Mouse (Mus musculus) frontal cortex, adult (tissue): ENCODE data around the gene Wdr64.
A peak's percentile ranks its signal among the peaks of the same experiment; 100 is the strongest.

ENCODE experiments used
- ATAC-seq: cut with Nextera tagmentation; 2 replicates; pipeline ENCODE4 v1.9.2; 2017; ENCODE audit warnings: mild to moderate bottlenecking, moderate library complexity, mixed read lengths; ENCODE audit not compliant: low TSS enrichment

The Wdr64 gene

DNA sequence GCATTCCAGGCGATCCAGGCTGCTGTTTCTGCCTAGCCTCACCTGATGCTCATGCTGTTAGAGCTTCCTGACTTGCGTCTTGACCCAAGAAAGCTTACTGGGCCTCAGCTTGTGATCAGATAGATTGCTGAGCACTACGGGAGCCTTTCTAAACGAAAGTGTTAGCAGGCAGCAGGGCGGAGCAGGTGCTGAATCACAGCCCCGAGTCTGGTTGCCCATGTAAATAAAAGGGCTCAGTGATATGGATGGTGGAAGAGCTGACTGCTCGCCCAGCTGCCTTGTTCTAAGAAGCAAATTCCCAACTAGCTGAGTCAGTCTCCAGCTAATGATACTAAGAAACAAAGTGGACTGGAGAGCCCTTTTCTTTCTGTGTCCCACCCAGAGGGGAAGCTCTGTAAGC lies 27.4 kb downstream of the Wdr64 start:
- no peak for ATAC-seq

DNA sequence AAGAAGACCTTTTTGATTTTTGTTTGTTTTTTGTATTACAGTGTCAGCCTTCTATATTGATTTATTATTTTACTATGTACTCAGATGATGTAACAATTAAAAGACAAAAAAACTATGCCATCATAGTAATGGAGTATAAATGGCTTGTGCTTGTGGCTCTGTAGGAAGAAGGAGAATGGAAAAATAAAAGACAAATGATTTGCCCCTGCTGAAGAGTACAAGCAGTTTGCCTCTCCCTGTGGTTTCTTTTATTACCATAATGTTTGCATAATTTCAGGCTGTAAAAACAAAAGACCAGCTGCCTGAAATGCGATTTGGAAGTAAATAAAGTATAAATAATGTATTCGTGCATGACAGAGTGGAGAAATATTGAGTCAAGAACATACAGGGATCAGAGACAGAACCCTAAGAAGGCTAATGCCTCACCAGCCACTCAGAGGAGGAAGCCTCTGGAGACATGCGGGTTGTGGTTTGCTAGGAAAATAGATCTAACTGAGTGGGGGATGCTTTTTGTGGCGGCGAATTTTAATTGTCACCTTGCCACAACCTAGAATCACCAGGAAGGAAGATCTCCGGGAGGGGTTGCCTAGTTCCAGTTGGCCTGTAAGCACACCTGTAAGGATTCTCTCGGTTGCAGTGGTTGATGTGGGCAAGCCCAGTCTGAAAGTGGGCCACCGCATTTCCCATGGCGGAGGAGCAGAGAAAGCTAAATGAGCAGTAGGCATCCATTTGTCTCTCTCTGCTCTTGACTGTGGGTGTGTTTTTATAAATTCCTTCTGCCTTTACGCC lies 56.4 kb downstream of the Wdr64 start:
- no peak; the same call in 1 of the 2 replicates for ATAC-seq

DNA sequence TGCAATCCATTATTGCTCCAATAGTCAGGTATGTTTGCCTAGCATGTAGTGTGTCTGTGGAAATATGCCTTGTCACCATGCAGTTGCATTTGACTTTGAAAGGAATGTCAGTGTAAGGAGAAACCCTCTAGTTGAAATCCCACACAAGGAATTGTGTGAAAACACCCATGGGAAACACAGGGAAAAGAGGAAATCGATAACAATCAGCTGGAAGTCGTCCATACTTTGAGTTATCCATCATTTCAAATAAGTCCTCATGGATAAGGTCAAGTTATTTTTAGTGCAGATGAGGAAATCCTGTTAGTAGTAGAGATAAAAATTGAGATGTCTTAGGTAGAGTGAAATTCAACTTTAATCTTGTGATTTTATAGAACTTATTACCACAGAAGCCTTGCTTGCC lies 96.3 kb downstream of the Wdr64 start:
- ATAC-seq = no peak

DNA sequence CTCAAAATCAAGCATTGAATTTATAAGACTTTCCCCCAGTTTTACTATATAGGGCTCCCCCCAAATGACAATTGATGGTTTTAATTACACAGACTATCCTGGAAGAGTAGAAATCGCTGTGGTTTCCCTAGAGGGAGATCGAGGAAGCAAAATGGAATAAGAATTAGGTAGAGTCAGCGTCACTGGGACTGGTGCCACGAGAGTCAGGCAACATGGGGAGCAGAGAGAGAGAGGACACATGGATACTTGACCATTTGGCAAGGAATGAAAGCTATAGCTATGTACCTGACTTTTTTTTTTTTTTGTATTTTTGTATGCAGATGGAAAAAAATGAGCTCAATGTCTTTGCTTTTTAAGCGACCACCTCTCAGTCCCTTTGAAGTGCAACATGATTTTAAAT lies 110.0 kb downstream of the Wdr64 start:
- ATAC-seq = no peak

DNA sequence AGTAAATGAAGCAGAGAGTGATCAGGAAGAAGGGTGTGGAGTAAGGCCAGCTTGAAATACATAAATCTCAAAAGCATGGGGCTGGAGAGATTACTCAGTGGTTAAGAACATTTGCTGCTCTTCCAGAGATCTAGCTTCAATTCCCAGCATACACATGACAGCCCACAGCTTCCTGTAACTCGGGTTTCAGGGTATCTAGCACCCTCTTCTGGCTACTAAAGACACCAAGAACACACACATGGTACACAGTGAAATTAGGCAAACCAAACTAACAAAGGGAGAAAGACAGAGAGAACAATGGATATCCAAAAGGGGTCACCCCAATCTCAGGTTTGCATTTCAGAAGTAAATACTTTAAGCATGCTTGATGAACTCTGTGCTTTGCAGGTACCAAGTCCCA lies 113.2 kb downstream of the Wdr64 start:
- no peak for ATAC-seq

DNA sequence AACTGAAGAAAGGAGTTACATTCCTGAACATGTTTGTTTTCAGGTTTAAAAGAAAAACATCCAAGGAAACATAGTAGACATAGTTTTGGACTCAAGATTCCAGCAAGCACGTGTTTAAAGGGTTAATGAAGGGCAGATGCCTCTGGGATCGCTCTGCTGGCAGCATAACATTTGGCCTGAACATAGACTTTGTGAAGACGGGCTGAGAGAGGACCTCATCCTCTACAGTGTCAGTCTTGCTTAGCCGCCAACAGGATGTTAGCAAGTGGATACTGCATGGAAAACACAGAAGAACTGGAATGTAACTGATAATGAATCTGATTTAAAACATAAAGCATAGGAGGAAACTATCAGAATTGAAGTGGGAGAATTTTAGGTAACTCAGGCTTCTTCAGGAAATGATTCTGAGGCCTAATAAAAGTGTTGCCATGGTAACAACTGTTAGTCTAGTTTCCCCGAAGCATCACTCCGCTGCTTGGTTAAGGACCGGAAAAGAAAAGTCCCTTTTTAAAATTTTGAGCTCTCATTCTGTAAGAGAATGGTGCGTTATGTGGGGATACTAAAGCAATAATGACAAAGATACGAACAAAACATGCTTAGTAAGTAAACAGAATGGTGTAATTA lies 125.5 kb downstream of the Wdr64 start:
- ATAC-seq = peak; percentile 67; the same call in 1 of the 2 replicates

DNA sequence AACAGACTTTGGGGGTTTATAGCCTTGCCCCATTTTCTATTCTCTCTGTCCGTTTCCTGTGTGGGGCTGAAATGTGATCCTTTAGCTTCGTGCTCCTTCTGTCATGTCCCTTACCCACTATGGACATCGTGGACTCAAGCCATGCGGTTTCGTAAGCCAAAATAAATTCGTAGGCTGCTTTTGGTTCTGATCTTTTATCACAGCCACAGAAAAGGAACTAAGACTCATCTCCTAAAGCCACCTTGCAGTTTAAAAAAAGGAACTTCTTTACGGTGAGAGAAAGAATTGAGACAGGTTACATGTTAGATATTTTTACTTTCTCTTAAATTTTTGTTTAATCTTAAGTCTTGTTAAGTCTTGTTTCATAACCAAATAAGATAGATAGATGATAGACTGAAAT lies 130.1 kb downstream of the Wdr64 start:
- ATAC-seq = no peak

DNA sequence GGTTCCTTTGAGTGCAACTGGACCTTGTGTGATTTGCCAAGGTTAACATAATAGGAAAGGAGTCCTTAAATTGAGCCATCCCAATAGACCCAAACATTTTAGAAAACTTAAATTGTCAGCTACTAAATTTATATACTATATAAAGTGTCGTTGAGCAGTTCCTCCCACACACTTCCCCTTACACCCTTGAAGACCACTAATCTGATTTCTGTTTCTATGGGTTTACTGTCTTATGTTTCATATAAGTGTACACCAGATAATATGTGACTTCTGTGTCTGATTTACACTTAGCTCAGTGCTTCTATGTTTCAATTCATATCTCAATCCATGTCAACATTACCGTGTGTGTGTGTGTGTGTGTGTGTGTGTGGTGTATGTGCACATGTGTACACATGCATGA lies 130.8 kb downstream of the Wdr64 start:
- ATAC-seq = no peak

DNA sequence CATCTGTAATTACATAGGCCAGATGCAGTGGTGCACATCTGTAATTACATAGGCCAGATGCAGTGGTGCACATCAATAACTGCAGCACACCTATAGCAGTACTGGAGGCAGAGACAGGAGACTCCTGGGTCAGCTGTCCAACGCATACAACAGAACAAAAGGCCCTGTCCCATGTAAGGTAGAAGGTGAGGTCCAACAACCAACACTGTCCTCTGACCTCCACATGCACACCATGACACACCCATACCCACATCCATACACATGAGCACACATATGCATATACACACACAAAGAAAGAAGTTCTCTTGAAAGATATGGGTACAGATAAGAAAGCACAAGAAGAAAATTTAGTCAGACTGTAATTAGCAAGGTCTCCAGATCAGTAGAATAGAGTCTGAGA lies 157.1 kb downstream of the Wdr64 start:
- ATAC-seq = no peak
